Mouse (Mus musculus) midbrain, postnatal 0 days (tissue): ENCODE results near the gene Tgfbr3. TPM values are rescaled to one million over a fixed set of nuclear protein-coding genes. Genes with fewer than 3 reads are reported as not detected.
"Not testable (repeated sequence)": the region's sequence is repeated elsewhere in the genome, so short reads cannot be mapped to it uniquely, and the experiment has no call there.

Experiments
- ATAC-seq: fragments of 200-750 bp; cut with Nextera tagmentation; 2 replicates; pipeline ENCODE4 v1.8.0; 2017; ENCODE audit warnings: moderate number of reproducible peaks, mild to moderate bottlenecking, moderate TSS enrichment, moderate library complexity; ENCODE audit not compliant: low FRiP score
- DNase-seq: peaks from one replicate; pipeline ENCODE4 v3.0.0-alpha.2; 2015; ENCODE audit warnings: low spot score
- H3K27ac ChIP-seq: fragments of 300-500 bp; sonication (generic); 2 replicates; pipeline ENCODE4 v1.5.1; 2014; ENCODE audit warnings: low read depth, mild to moderate bottlenecking, low read length, mixed read lengths
- H3K27me3 ChIP-seq: fragments of 300-500 bp; sonication (generic); 2 replicates; pipeline ENCODE4 v1.6.1; 2014; ENCODE audit warnings: low read length, control low read depth, mixed read lengths; ENCODE audit not compliant: insufficient read depth
- H3K36me3 ChIP-seq: fragments of 300-500 bp; sonication (generic); 2 replicates; pipeline ENCODE4 v1.6.1; 2014; ENCODE audit warnings: low read length, control low read depth, mixed read lengths; ENCODE audit not compliant: insufficient read depth
- H3K4me1 ChIP-seq: fragments of 300-500 bp; sonication (generic); 2 replicates; pipeline ENCODE4 v1.6.1; 2014; ENCODE audit warnings: mild to moderate bottlenecking, control low read depth, antibody characterized with exemption, low read length, mixed read lengths; ENCODE audit not compliant: insufficient read depth
- H3K4me2 ChIP-seq: fragments of 300-500 bp; sonication (generic); 2 replicates; pipeline ENCODE4 v1.6.1; 2014; ENCODE audit warnings: low read depth, mild to moderate bottlenecking, low read length, mixed read lengths; ENCODE audit not compliant: poor library complexity, severe bottlenecking
- H3K4me3 ChIP-seq: fragments of 300-500 bp; sonication (generic); 2 replicates; pipeline ENCODE4 v1.5.1; 2014; ENCODE audit warnings: low read depth, mild to moderate bottlenecking, low read length, moderate library complexity
- H3K9ac ChIP-seq: fragments of 300-500 bp; sonication (generic); replicated peaks from 2 replicates; pipeline ENCODE4 v1.6.1; 2014; ENCODE audit warnings: mild to moderate bottlenecking, low read length, moderate library complexity, mixed read lengths; ENCODE audit not compliant: poor library complexity, severe bottlenecking
- H3K9me3 ChIP-seq: fragments of 300-500 bp; sonication (generic); 2 replicates; pipeline ENCODE4 v1.6.1; 2016; ENCODE audit warnings: low read length, control low read depth
- CTCF ChIP-seq: IDR thresholded peaks from 2 replicates; pipeline ENCODE4 v1.5.1; 2016; ENCODE audit warnings: antibody characterized with exemption, mild to moderate bottlenecking
- WGBS: fragments of 180-500 bp; shearing (Covaris S2); extraction: QIAGEN DNeasy Blood & Tissue Kit; methylation state at CpG from one replicate; pipeline ENCODE4 v1.1.7; 2014; 5-methylcytosine and 5-hydroxymethylcytosine counted together
- polyA plus RNA-seq: library from polyadenylated mRNA; unstranded; fragments of >200 nt; fragmentation: Nextera tagmentation; extraction: Ambion mirVana; gene quantifications from 2 replicates; pipeline ENCODE4 v1.2.1, GENCODE M21; 2015
- total RNA-seq: library from RNA; depleted of rRNA; stranded (reverse); fragments of >200 nt; gene quantifications from 2 replicates; pipeline ENCODE4 v1.2.3, GENCODE M21; 2014

Tgfbr3 gene
- total and polyA plus RNA-seq, 2 experiments from 2014 or later, result 4.0 to 13.8 TPM

GRCm38 (mm10) chr5:107248732-107249131 lies 40.7 kb downstream of the Tgfbr3 start:
- no peaks in the 10 kb centered on the region for H3K9me3 ChIP-seq
- no peak overlapping the region for H3K4me2 ChIP-seq
- DNase-seq (no peak), ATAC-seq (no peak)
- no peaks in the 10 kb centered on the region for H3K36me3 ChIP-seq
- H3K27me3 ChIP-seq, result no peaks in the 10 kb centered on the region
- H3K4me1 ChIP-seq, result no peaks in the 10 kb centered on the region
- no peak overlapping the region for H3K9ac ChIP-seq
- TF ChIP-seq CTCF, result no peak
- no peak overlapping the region for H3K27ac ChIP-seq
- no peak overlapping the region for H3K4me3 ChIP-seq
- 52% methylated on average over 6 of the region's 6 CpGs for WGBS

DNA sequence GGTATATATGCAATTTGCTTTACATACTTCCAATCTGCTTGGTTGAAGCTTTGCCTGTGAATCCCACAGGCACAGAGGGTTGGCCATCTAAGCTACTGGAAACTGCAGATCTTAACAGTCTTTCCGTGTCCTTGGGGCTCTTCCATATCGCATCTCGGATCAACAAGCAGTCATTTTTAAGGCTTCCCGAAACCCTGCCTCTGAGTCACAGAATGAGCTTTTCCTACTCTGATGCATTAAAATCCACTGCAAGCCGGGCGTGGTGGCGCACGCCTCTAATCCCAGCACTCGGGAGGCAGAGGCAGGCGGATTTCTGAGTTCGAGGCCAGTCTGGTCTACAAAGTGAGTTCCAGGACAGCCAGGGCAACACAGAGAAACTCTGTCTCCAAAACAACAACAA lies 41.1 kb downstream of the Tgfbr3 start:
- H3K9ac ChIP-seq, H3K27ac ChIP-seq, H3K4me2 ChIP-seq, ATAC-seq, DNase-seq, H3K4me3 ChIP-seq, H3K27me3 ChIP-seq, H3K4me1 ChIP-seq, H3K36me3 ChIP-seq, H3K9me3 ChIP-seq: not testable (repeated sequence)
- WGBS, result 90% methylated on average over 11 of the region's 11 CpGs

DNA sequence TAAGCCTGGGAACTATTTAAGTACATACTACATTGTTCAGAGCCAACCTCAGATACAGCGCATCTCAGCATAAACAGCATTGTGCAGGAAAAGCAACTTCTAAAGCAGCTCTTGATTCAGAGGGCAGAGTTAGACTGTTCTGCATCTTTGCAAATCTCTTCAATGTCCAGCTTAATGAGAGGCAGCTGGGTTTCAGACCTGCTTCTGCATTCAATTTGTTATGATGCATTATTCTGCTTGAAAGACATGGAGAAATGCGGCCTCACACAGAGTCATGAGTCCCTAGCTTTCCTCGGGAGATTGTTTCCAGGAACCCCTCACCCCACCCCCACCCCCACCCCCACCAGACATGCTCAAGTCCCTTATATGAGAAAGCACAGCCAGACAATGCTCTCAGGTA lies 41.6 kb downstream of the Tgfbr3 start:
- TF ChIP-seq CTCF, result no peak
- Histone ChIP-seq H3K36me3 (no peaks in the 10 kb centered on the region), H3K4me2 (no peak overlapping the region), H3K4me3 (no peak overlapping the region), H3K9me3 (no peaks in the 10 kb centered on the region), H3K9ac (no peak overlapping the region), H3K27me3 (no peaks in the 10 kb centered on the region), H3K27ac (no peak overlapping the region), H3K4me1 (no peaks in the 10 kb centered on the region)
- ATAC-seq (no peak), DNase-seq (no peak)
- 65% methylated on average over 3 of the region's 3 CpGs for WGBS

DNA sequence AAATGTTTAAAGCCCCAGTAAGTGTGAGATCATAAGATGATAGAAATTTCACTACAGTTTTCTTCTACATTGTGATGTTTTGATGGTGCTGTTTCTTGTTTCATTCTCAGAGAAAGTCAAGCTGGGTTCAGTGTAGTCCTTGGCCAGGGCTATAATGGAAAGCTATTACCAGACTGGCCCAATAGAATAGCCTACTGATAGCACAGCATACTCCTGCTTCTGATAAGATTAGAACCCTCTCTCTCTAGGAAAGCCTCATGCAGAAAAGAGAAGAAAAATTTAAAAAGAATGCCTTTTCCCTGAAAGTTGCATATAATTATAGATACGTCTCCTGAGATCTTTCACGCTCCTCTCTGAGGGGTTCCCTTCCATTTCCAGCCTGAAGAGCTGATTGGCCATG lies 46.0 kb downstream of the Tgfbr3 start:
- ATAC-seq (no peak), DNase-seq (no peak)
- Histone ChIP-seq H3K4me1 (no peaks in the 10 kb centered on the region), H3K27ac (no peak overlapping the region), H3K4me3 (no peak overlapping the region), H3K4me2 (no peak overlapping the region), H3K9ac (no peak overlapping the region), H3K27me3 (no peaks in the 10 kb centered on the region), H3K9me3 (no peaks in the 10 kb centered on the region), H3K36me3 (no peaks in the 10 kb centered on the region)
- WGBS, result 80% methylated on average over 2 of the region's 2 CpGs
- no peak for TF ChIP-seq CTCF

GRCm38 (mm10) chr5:107242993-107243392 lies 46.4 kb downstream of the Tgfbr3 start:
- no peak overlapping the region for H3K4me3 ChIP-seq
- ATAC-seq (no peak), DNase-seq (no peak)
- no peak overlapping the region for H3K4me2 ChIP-seq
- WGBS, result 83% methylated on average over 4 of the region's 4 CpGs
- H3K27ac ChIP-seq, result no peak overlapping the region
- H3K36me3 ChIP-seq, result no peaks in the 10 kb centered on the region
- H3K27me3 ChIP-seq, result no peaks in the 10 kb centered on the region
- no peaks in the 10 kb centered on the region for H3K4me1 ChIP-seq
- TF ChIP-seq CTCF, result no peak
- H3K9me3 ChIP-seq, result no peaks in the 10 kb centered on the region
- H3K9ac ChIP-seq, result no peak overlapping the region

GRCm38 (mm10) chr5:107240276-107240675 lies 49.2 kb downstream of the Tgfbr3 start:
- Histone ChIP-seq H3K9me3 (no peaks in the 10 kb centered on the region), H3K4me2 (no peak overlapping the region), H3K9ac (no peak overlapping the region), H3K27me3 (no peaks in the 10 kb centered on the region), H3K36me3 (no peaks in the 10 kb centered on the region), H3K4me3 (no peak overlapping the region), H3K4me1 (no peaks in the 10 kb centered on the region), H3K27ac (no peak overlapping the region)
- WGBS, result 27% methylated on average over 1 of the region's 1 CpGs
- no peak for TF ChIP-seq CTCF
- DNase-seq (no peak), ATAC-seq (no peak)
